Mouse (Mus musculus) olfactory bulb, adult 2 months (tissue): ENCODE results near the gene Slco1b2. TPM values are rescaled to one million over a fixed set of nuclear protein-coding genes. Genes with fewer than 3 reads are reported as not detected.
"Not testable (repeated sequence)": the region's sequence is repeated elsewhere in the genome, so short reads cannot be mapped to it uniquely, and the experiment has no call there.

Experiments
- H3K27ac ChIP-seq: fragments of 200-500 bp; 2 replicates; pipeline ENCODE4 v1.5.1; 2012; ENCODE audit warnings: low read depth, low read length; ENCODE audit not compliant: insufficient read depth
- H3K4me1 ChIP-seq: fragments of 200-500 bp; 2 replicates; pipeline ENCODE4 v1.6.1; 2012; ENCODE audit warnings: low read length; ENCODE audit not compliant: control insufficient read depth, insufficient read depth
- H3K4me3 ChIP-seq: fragments of 200-500 bp; 2 replicates; pipeline ENCODE4 v1.5.1; 2012; ENCODE audit warnings: mild to moderate bottlenecking, low read depth, low read length, moderate library complexity; ENCODE audit not compliant: insufficient read depth
- CTCF ChIP-seq: fragments of 200-500 bp; IDR thresholded peaks from 2 replicates; pipeline ENCODE4 v1.5.1; 2012; ENCODE audit warnings: low read depth, mild to moderate bottlenecking, low read length, moderate library complexity; ENCODE audit not compliant: insufficient read depth
- POLR2A ChIP-seq: fragments of 200-500 bp; IDR thresholded peaks from 2 replicates; pipeline ENCODE4 v1.6.1; 2012; ENCODE audit warnings: mild to moderate bottlenecking, low read depth, low read length, moderate library complexity; ENCODE audit not compliant: insufficient read depth
- WGBS: fragments of 180-500 bp; shearing (Covaris S2); methylation state at CpG from one replicate; pipeline ENCODE4 v1.1.7; 2018; 5-methylcytosine and 5-hydroxymethylcytosine counted together
- polyA plus RNA-seq: library from polyadenylated mRNA; stranded (reverse); fragments of >200 nt; gene quantifications from 2 replicates; pipeline ENCODE4 v1.2.4, GENCODE M21; 2012; ENCODE audit warnings: low replicate concordance; ENCODE audit not compliant: missing spikeins, insufficient read depth, insufficient read length

Slco1b2 gene
- polyA plus RNA-seq, result not detected in 2 replicates

- H3K4me3 ChIP-seq, result no peak within 1 kb of the TSS
- TF ChIP-seq POLR2A (no peak), CTCF (no peak)
- 88% methylated on average over 3 of the region's 3 CpGs for WGBS
- H3K27ac ChIP-seq, result no peak within 1 kb of the TSS
- no peaks in the 10 kb centered on the region for H3K4me1 ChIP-seq
Observed at GRCm38 (mm10) chr6:141629291-141629690, at the start of gene Slco1b2. Gene Slco1b2, plus strand, starts transcription at chr6:141629518.

- 85% methylated on average over 1 of the region's 1 CpGs for WGBS
- TF ChIP-seq CTCF, result no peak
- TF ChIP-seq POLR2A, result no peak
- Histone ChIP-seq H3K4me1 (no peaks in the 10 kb centered on the region), H3K27ac (no peak overlapping the region), H3K4me3 (no peak overlapping the region)
Observed at GRCm38 (mm10) chr6:141584791-141585403, 44.4 kb upstream of the Slco1b2 start.

- H3K4me1 ChIP-seq, result no peaks in the 10 kb centered on the region
- 59% methylated on average over 1 of the region's 1 CpGs for WGBS
- TF ChIP-seq POLR2A (no peak), CTCF (no peak)
- no peak overlapping the region for H3K27ac ChIP-seq
- no peak overlapping the region for H3K4me3 ChIP-seq
Observed at GRCm38 (mm10) chr6:141590002-141590401, 39.3 kb upstream of the Slco1b2 start.

GRCm38 (mm10) chr6:141590598-141591200, 38.6 kb upstream of the Slco1b2 start:
- 47% methylated on average over 4 of the region's 4 CpGs for WGBS
- not testable (repeated sequence) for H3K4me3 ChIP-seq, H3K4me1 ChIP-seq, H3K27ac ChIP-seq

GRCm38 (mm10) chr6:141596081-141596480, 33.2 kb upstream of the Slco1b2 start:
- Histone ChIP-seq H3K4me3 (no peak overlapping the region), H3K4me1 (no peaks in the 10 kb centered on the region), H3K27ac (no peak overlapping the region)
- 87% methylated on average over 2 of the region's 2 CpGs for WGBS
- TF ChIP-seq CTCF (no peak), POLR2A (no peak)

GRCm38 (mm10) chr6:141597037-141597436, 32.3 kb upstream of the Slco1b2 start:
- Histone ChIP-seq H3K27ac (no peak overlapping the region), H3K4me3 (no peak overlapping the region), H3K4me1 (no peaks in the 10 kb centered on the region)
- no peak for TF ChIP-seq POLR2A
- TF ChIP-seq CTCF, result no peak
- 97% methylated on average over 2 of the region's 2 CpGs for WGBS

- TF ChIP-seq CTCF (no peak), POLR2A (no peak)
- Histone ChIP-seq H3K4me1 (no peaks in the 10 kb centered on the region), H3K27ac (no peak overlapping the region), H3K4me3 (no peak overlapping the region)
- 71% methylated on average over 9 of the region's 9 CpGs for WGBS
Observed at GRCm38 (mm10) chr6:141600940-141601339, 28.4 kb upstream of the Slco1b2 start.

- Histone ChIP-seq H3K4me1 (no peaks in the 10 kb centered on the region), H3K27ac (no peak overlapping the region), H3K4me3 (no peak overlapping the region)
- TF ChIP-seq CTCF (no peak), POLR2A (no peak)
- 70% methylated on average over 2 of the region's 2 CpGs for WGBS
Observed at GRCm38 (mm10) chr6:141610702-141611260, 18.5 kb upstream of the Slco1b2 start.

GRCm38 (mm10) chr6:141614017-141614416, 15.3 kb upstream of the Slco1b2 start:
- Histone ChIP-seq H3K4me1 (no peaks in the 10 kb centered on the region), H3K4me3 (no peak overlapping the region), H3K27ac (no peak overlapping the region)
- TF ChIP-seq CTCF (no peak), POLR2A (no peak)
